Mouse (Mus musculus): ENCODE data around the gene Olfr1346. TPM values are rescaled to one million over a fixed set of nuclear protein-coding genes. Genes with fewer than 3 reads are reported as not detected.
"Not testable (repeated sequence)": the region's sequence is repeated elsewhere in the genome, so short reads cannot be mapped to it uniquely, and the experiment has no call there.

Gene Olfr1346
- polyA plus RNA-seq (2011; ENCODE audit: insufficient read length, low read depth, missing spikeins) = not detected in 2 replicates

DNA sequence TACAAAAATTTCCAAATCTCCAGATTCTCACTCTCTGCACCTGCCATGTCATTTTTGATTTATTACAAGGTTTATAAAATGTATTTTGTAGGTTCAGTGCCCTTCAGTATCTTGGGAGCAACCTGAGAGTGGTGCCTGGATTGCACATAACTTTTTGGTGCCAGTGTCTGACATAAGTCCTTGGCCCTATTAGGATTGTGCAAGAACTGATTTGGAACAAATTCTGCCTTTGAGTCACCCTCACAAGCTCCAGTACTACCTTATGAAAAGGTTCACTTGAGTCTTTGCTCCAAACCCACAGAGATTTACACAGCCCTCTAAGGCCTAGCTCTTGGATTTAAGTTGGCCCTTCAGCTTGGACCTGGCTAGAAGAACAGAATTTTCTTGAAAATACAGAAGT, at the start of gene Olfr1346:
TSS of gene Olfr1346 (plus strand) at position 151 of the 400 bp plus-strand sequence.
- Histone ChIP-seq H3K4me3 (ENCODE audit: insufficient read depth, low read length) (no peak within 1 kb of the TSS), H3K27ac (ENCODE audit: insufficient read depth, low read length) (no peak within 1 kb of the TSS), H3K4me1 (ENCODE audit: control insufficient read depth, insufficient read depth, low read length) (no peaks in the 10 kb centered on the region)
- TF ChIP-seq CTCF (IDR thresholded peaks at IDR 0.05; ENCODE audit: borderline replicate concordance, insufficient read depth, low read length) (no peak), POLR2A (IDR thresholded peaks at IDR 0.05; ENCODE audit: low read depth, low read length) (no peak)

DNA sequence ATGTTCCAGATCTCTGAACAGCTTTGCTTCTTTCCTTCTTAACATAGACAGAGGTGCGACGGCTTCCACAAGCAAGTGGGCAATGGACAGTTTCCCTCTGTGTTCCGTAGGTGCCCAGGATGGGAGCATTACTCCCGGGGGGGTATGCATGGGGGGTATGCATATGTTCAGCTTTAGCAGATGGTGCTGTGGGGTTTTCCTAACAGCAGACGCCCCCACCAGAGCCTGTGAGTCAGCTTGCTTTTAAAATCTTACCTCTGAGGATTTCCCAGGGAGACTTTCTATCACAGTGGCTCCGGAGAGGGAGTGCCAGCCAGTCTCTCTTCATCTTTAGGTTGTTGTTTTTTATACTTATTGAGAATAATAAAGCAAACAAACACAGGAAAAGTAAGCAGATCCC, 47.0 kb upstream of the Olfr1346 start:
- Histone ChIP-seq H3K4me1 (ENCODE audit: control insufficient read depth, insufficient read depth, low read length) (no peaks in the 10 kb centered on the region), H3K27ac (ENCODE audit: insufficient read depth, low read length) (no peak overlapping the region), H3K4me3 (ENCODE audit: insufficient read depth, low read length) (no peak overlapping the region)
- TF ChIP-seq CTCF (IDR thresholded peaks at IDR 0.05; ENCODE audit: borderline replicate concordance, insufficient read depth, low read length) (no peak), POLR2A (IDR thresholded peaks at IDR 0.05; ENCODE audit: low read depth, low read length) (no peak)

DNA sequence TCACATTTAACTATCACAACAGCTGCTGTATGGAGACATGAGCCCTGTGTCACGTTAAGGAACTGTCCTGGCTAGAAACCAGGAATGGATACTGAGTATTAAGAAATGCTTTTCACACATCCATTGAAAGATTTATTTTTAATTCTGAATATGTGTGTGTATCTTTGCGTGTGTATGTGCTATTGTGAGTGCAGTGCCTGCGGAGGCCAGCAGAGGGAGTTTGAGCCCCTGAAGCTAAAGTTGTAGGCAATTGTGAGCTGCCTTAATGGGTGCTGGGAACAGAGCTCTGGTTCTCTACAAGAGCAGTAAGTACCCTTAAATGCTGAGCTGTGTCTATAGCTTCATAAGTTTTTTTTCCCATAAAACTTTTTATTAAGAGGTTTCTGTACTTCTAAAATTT, 37.5 kb upstream of the Olfr1346 start:
- Histone ChIP-seq H3K4me1 (ENCODE audit: control insufficient read depth, insufficient read depth, low read length) (no peaks in the 10 kb centered on the region), H3K27ac (ENCODE audit: insufficient read depth, low read length) (no peak overlapping the region), H3K4me3 (ENCODE audit: insufficient read depth, low read length) (no peak overlapping the region)
- TF ChIP-seq POLR2A (IDR thresholded peaks at IDR 0.05; ENCODE audit: low read depth, low read length) (no peak), CTCF (IDR thresholded peaks at IDR 0.05; ENCODE audit: borderline replicate concordance, insufficient read depth, low read length) (no peak)

DNA sequence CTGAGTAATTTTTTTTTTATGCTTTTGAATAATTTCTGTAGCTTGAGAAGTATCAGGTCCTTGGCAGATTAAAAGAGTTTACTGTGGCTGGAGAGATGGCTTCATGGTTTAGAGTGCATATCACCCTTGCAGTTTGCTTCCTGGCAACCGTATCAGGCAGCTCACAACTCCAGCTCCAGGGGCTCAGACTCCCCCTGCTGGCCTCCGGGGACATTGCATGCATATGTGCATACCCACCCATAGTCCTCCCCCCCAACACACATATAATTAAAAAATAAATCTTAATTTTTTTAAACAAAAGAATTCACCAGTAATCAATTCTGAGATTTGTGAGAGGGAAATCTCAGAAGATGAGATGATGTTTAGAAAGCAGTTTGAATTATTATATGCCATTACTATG, 36.6 kb upstream of the Olfr1346 start:
- no peak for TF ChIP-seq POLR2A (IDR thresholded peaks at IDR 0.05; ENCODE audit: low read depth, low read length)
- peak; percentile 36; the same call in 1 of the 2 replicates for TF ChIP-seq CTCF (IDR thresholded peaks at IDR 0.05; ENCODE audit: borderline replicate concordance, insufficient read depth, low read length)
- H3K27ac ChIP-seq (ENCODE audit: insufficient read depth, low read length) = no peak overlapping the region

DNA sequence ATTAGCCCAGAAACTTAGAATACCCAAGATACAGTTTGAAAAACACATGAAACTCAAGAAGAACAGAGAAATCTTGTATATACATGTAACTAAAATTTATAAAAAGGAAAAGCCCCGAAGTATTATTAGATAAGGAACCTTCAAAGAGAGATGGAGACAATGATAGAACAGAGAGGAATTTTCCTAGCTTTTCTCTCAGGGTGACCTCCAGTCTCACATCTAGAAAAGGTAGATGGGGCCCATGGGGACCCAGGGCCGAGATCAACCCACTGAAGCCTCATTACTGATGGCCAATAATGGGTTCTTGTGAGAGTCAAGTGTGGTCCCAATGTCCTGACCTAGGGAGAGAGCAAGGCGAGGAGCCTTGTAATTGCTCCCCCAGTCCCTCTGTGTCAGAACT, 28.5 kb upstream of the Olfr1346 start, which contains the start of gene Olfr1344:
TSS of gene Olfr1344 (plus strand) at position 301 of the 400 bp plus-strand sequence.
- H3K27ac ChIP-seq (ENCODE audit: insufficient read depth, low read length) = no peak within 1 kb of the TSS
- 0 out of 2 replicates have a peak, but pooled peaks cover 2% of the 10 kb centered on the region for H3K4me1 ChIP-seq (ENCODE audit: control insufficient read depth, insufficient read depth, low read length)
- no peak within 1 kb of the TSS for H3K4me3 ChIP-seq (ENCODE audit: insufficient read depth, low read length)
- TF ChIP-seq POLR2A (IDR thresholded peaks at IDR 0.05; ENCODE audit: low read depth, low read length) = no peak
- TF ChIP-seq CTCF (IDR thresholded peaks at IDR 0.05; ENCODE audit: borderline replicate concordance, insufficient read depth, low read length) = no peak

More for the DNA sequence above, 36.6 kb upstream of the Olfr1346 start:
- Histone ChIP-seq H3K4me3 (ENCODE audit: insufficient read depth, low read length) (no peak overlapping the region), H3K4me1 (ENCODE audit: control insufficient read depth, insufficient read depth, low read length) (0 out of 2 replicates have a peak, but pooled peaks cover 2% of the 10 kb centered on the region)

DNA sequence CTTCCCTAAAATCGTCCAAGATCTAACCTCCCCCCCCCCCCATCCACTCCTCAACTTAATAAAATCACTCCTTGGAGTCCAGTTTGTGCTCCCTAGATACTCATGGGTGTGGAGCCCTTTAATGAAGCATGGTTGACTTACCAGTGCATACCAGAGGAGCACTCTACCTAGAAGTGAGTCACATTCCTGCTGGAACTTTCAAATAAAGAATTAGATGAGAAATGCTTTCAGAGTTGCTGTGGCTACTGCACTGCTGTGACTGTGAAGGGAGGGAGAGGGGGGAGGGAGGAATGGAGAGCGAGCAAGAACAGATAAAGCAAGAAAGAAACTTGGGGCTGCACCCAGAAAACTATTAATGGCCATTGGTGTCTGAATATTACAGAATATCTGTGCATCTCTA, 25.7 kb upstream of the Olfr1346 start:
- H3K27ac ChIP-seq (ENCODE audit: insufficient read depth, low read length) = no peak overlapping the region
- H3K4me1 ChIP-seq (ENCODE audit: control insufficient read depth, insufficient read depth, low read length) = no peaks in the 10 kb centered on the region
- TF ChIP-seq POLR2A (IDR thresholded peaks at IDR 0.05; ENCODE audit: low read depth, low read length) = no peak
- no peak for TF ChIP-seq CTCF (IDR thresholded peaks at IDR 0.05; ENCODE audit: borderline replicate concordance, insufficient read depth, low read length)
- H3K4me3 ChIP-seq (ENCODE audit: insufficient read depth, low read length) = no peak overlapping the region

DNA sequence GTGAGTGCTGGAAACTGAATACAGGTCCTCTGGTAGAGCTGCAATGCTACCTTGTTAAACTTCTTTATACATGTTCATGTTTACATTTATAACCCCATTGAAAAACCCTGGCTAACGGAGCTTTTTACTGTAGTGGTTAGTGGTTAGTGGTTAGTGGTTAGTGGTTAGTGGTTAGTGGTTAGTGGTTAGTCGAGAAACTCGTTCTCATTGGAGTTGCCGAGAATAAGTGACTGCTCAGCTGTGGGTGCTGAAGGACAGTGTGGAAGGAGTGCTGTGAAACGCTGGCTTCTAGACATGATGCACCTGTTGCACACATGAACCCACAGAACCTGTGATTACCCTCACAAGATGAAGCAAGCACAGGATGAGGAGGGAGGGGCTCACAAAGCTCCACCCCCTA, 19.1 kb upstream of the Olfr1346 start:
- H3K4me3 ChIP-seq (ENCODE audit: insufficient read depth, low read length) = no peak overlapping the region
- no peak for TF ChIP-seq POLR2A (IDR thresholded peaks at IDR 0.05; ENCODE audit: low read depth, low read length)
- TF ChIP-seq CTCF (IDR thresholded peaks at IDR 0.05; ENCODE audit: borderline replicate concordance, insufficient read depth, low read length) = no peak

DNA sequence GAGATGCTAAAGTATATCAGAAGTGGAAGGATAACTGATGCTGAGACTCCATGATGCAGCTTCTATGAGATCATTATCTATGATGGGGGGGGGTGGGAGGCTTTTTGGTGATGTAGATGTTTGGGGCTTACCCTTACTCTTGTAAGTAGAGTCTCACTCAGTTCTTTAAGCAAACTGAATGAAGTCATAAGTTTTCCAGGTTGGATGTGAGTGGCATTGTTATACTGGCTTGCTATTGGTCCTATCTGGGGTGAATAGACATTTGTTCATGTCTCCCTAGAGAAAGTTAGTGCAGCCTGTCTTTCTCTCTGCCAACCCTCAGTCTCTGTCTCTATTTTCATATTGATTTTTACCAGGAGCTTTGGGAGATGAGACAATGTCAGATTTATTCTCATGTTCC, 11.0 kb upstream of the Olfr1346 start, which contains the start of gene Olfr1336:
TSS of gene Olfr1336 (plus strand) at position 301 of the 400 bp plus-strand sequence.
- no peaks in the 10 kb centered on the region for H3K4me1 ChIP-seq (ENCODE audit: control insufficient read depth, insufficient read depth, low read length)
- H3K4me3 ChIP-seq (ENCODE audit: insufficient read depth, low read length) = no peak within 1 kb of the TSS
- H3K27ac ChIP-seq (ENCODE audit: insufficient read depth, low read length) = no peak within 1 kb of the TSS
- TF ChIP-seq CTCF (IDR thresholded peaks at IDR 0.05; ENCODE audit: borderline replicate concordance, insufficient read depth, low read length) = no peak
- no peak for TF ChIP-seq POLR2A (IDR thresholded peaks at IDR 0.05; ENCODE audit: low read depth, low read length)

More for the DNA sequence above, 19.1 kb upstream of the Olfr1346 start:
- no peak overlapping the region for H3K27ac ChIP-seq (ENCODE audit: insufficient read depth, low read length)
- H3K4me1 ChIP-seq (ENCODE audit: control insufficient read depth, insufficient read depth, low read length) = no peaks in the 10 kb centered on the region

DNA sequence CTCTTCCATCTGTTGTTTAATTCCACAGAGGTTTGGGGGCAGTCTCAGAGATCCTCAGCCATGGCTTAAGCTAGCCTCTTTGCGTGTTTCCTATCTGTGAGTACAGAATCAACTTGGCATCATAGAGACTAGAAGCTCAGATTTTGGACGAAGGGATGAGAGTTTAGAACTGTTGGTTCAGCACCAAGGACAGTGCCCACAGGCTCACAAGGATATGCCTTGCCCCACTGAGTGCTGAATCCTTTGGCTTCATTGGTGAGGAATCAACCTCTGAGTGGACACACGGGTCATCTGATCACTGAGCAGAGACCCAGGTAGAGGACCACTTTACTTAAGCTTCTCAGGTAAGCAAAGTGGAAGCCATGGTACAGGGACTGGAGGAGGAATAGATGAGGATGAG, 10.5 kb upstream of the Olfr1346 start:
- Histone ChIP-seq H3K4me1 (ENCODE audit: control insufficient read depth, insufficient read depth, low read length) (no peaks in the 10 kb centered on the region), H3K4me3 (ENCODE audit: insufficient read depth, low read length) (no peak overlapping the region), H3K27ac (ENCODE audit: insufficient read depth, low read length) (no peak overlapping the region)
- TF ChIP-seq POLR2A (IDR thresholded peaks at IDR 0.05; ENCODE audit: low read depth, low read length) (no peak), CTCF (IDR thresholded peaks at IDR 0.05; ENCODE audit: borderline replicate concordance, insufficient read depth, low read length) (no peak)

DNA sequence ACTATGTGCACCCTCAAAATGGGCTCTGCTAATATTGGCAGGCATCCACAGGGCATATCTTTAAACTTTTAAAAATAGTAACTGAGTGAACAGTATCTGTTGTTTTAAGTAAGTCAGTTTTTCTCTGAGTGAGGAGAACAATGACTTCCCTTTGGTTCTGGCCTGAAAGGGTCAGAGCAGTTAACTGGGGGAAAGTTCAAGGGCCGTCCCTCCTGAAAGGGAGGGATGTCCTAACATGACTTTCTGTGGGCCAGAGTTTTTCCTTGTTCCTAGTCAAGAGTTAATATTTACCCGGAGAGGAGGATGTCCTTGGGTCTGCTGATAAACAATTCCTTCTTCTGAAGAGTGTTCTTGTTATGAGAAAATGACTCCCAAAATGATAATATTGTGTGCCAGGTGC, 10.7 kb downstream of the Olfr1346 start:
- not testable (repeated sequence) for H3K4me1 ChIP-seq (ENCODE audit: control insufficient read depth, insufficient read depth, low read length); H3K4me3 ChIP-seq (ENCODE audit: insufficient read depth, low read length)

DNA sequence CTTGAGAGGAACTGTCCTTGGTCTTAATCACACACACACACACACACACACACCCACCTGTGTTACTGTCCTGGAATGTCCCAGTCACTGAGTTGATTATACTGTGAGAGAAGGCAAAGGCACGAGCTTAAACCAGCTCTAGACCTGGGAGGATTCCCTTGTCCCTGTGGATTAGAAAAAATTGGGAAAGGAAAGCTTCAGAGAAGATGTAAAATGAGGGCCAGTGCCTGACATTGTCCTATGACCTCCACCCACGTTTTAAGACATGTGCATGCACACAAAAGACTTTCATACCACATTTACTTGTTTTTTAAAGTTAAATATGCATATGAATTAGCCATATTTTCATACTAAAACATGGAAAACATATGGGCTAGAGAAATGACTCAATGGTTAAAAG, 19.9 kb downstream of the Olfr1346 start, which contains the start of gene Olfr5:
TSS of gene Olfr5 (minus strand) at position 101 of the 400 bp plus-strand sequence.
- H3K4me3 ChIP-seq (ENCODE audit: insufficient read depth, low read length) = no peak within 1 kb of the TSS
- no peak for TF ChIP-seq CTCF (IDR thresholded peaks at IDR 0.05; ENCODE audit: borderline replicate concordance, insufficient read depth, low read length)
- no peak for TF ChIP-seq POLR2A (IDR thresholded peaks at IDR 0.05; ENCODE audit: low read depth, low read length)
- H3K27ac ChIP-seq (ENCODE audit: insufficient read depth, low read length) = no peak within 1 kb of the TSS
- no peaks in the 10 kb centered on the region for H3K4me1 ChIP-seq (ENCODE audit: control insufficient read depth, insufficient read depth, low read length)

More for the DNA sequence above, 10.7 kb downstream of the Olfr1346 start:
- H3K27ac ChIP-seq (ENCODE audit: insufficient read depth, low read length) = not testable (repeated sequence)
